Mouse (Mus musculus) leukemia stem cell, adult 10-12 weeks (primary cell): ENCODE results near the gene Scrg1. TPM values are rescaled to one million over a fixed set of nuclear protein-coding genes. Genes with fewer than 3 reads are reported as not detected.

Source experiments
- polyA plus RNA-seq: library from polyadenylated mRNA; stranded (reverse); fragments of >175 nt; gene quantifications from 2 replicates; pipeline ENCODE4 v1.2.3, GENCODE M21; 2012; ENCODE audit warnings: low replicate concordance

Gene Scrg1
- not detected in 2 replicates for polyA plus RNA-seq

DNA sequence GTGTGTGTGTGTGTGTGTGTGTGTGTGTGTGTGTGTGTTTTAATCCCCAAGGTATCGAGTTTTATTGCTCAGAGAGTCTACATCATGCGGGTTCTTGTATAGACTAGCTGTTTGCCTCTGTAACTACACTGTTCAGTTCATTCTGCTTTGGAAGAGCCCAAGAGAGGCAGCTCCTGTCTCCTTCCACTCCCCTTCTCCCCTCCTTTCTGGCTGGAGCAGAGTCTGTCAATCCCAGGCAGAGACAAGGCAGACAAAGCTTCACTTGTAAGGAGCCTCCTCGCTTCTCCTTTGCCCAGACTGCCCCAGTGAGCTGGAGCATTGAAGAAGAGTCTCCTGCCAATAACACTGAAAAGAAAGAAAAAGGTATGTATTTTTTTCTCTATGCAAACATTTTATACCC is at the start of gene Scrg1:
Gene Scrg1, plus strand, starts transcription at position 159 of the 400 bp plus-strand sequence.

DNA sequence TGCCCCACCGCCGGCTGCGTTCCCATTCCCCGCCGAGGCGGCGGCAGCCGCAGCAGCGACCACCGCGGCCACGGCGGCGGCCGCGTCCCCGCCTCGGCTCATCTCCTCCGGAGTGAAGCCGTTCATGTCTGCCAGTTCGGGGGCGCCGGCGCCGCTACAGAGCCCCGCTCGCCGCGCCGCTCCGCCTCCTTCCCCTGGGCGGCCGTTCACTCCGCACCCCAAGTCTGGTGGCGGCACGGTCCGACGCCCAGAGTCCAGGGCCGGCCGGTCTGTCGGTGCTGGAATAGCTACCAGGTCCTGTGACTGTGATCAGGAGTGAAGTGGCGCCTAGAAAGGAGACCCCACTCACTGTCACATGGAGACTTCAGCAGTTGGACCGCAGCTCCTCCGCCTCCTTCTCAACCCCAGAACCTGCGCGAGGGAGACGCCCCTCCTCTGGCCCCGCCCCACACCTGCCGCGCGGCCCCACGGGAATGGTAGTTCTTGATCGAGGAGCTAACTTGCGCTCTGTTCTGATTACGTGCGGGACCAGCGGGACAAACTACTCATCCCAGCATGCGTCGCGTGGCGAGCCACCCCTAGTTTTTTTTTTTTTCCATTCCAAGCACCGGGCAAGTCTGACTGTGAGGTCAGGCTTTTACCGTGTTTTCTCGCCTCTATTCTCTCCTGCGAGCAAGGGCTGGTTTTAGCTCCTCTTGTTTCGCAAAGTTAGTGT is 31.9 kb downstream of the Scrg1 start, which contains the start of gene Sap30:
Gene Sap30, minus strand, starts transcription at position 420 of the 715 bp plus-strand sequence.

DNA sequence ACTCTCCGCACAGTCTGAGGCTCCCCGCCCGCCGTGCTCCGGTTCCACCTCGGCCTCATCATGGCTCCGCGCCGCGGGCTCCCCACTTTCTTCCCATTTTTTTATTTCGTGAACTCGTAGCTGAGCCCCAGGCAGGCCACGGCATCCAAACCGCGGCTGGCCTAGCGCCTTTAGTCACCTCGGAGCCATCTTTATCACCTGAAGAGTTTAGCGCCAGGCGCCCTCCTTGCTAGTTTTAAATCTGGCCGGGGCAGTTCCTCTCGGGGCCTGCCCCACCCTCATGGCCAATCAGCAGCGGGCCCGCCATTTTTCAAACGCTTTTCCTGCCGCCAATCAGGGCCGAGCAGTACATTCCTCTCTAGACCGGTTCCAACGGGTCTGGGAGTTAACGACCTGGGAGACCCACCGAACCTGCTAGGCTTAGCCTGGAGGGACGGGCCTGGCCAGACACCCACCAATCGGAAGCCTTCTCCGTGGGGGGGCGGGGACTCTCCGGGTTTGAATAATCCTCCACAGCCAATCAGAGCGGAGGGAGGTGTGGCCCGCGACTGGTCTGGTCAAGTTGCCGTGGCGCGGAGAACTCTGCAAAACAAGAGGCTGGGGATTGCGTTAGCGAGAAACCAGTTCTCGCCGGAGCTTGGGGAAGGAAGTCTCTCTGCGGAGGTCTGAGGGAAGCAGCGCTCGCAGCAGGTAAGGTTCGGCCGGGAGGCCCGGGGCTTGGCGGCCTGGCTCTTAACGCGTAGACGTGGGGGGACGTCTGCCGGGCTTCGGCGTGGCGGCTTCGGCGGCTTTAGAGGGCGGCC is 55.8 kb downstream of the Scrg1 start, which contains the start of gene Hmgb2:
Gene Hmgb2, plus strand, starts transcription at position 592 of the 803 bp plus-strand sequence.

Other genes starting within 250 kb of the Scrg1 start
- not detected in 2 replicates for gene Hand2, start 134.9 kb upstream of the Scrg1 start, polyA plus RNA-seq
- gene Sap30, start 31.9 kb downstream of the Scrg1 start, polyA plus RNA-seq = 14.0 and 17.5 TPM in 2 replicates
- gene Hmgb2, start 56.0 kb downstream of the Scrg1 start, polyA plus RNA-seq = 107 and 119 TPM in 2 replicates
- 0.50 and 0.66 TPM in 2 replicates for gene Galnt7, start 197.1 kb downstream of the Scrg1 start, polyA plus RNA-seq